Mouse (Mus musculus): ENCODE measurements at regions not wholly inside any gene's neighbourhood (a gene's known extent, or its start where the extent isn't known, plus 50 kb on each side); places are given as distances from the start of the nearest gene placed in this dataset.

DNA sequence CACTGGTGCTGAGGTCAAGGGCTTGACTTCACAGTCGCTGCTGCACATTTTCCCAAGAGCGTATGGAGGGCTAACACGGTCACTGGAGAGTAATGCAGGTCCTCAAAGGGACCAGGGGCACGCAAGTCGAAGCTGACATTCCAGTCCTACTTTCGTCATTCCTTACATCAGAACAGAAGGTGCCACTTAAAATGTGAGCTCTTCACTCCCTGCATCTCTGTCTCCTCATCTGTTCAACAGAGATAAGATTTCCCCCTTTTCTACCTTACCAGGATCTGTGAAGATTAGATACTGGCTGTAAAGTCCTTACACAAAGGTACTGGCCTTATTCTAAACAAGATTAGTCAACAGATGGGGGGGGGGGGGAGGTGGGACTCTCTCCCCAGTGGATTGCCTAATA is 67.0 kb upstream of the Zeb2 start:
- no peak for TF ChIP-seq POLR2A (IDR thresholded peaks at IDR 0.05; ENCODE audit: insufficient read length, low read depth)
- no peak for TF ChIP-seq TCF12 (IDR thresholded peaks at IDR 0.05; ENCODE audit: insufficient read depth, poor library complexity, severe bottlenecking)
- no peak for TF ChIP-seq MAX (IDR thresholded peaks at IDR 0.05; ENCODE audit: low read depth)
